Mouse (Mus musculus) hindbrain, embryonic 11.5 days (tissue): ENCODE measurements around the gene Syt9. TPM values are rescaled to one million over a fixed set of nuclear protein-coding genes. Genes with fewer than 3 reads are reported as not detected.
"Not testable (repeated sequence)": the region's sequence is repeated elsewhere in the genome, so short reads cannot be mapped to it uniquely, and the experiment has no call there.

Experiments used
- ATAC-seq: fragments of 200-750 bp; cut with Nextera tagmentation; 2 replicates; pipeline ENCODE4 v1.8.0; 2017; ENCODE audit warnings: mild to moderate bottlenecking, moderate TSS enrichment, moderate library complexity; ENCODE audit not compliant: low FRiP score
- DNase-seq: peaks from one replicate; pipeline ENCODE4 v3.0.0-alpha.2; 2015; ENCODE audit warnings: low spot score
- H3K27ac ChIP-seq: fragments of 300-500 bp; sonication (generic); 2 replicates; pipeline ENCODE4 v1.5.1; 2014; ENCODE audit warnings: mild to moderate bottlenecking, low read depth, low read length
- H3K27me3 ChIP-seq: fragments of 300-500 bp; sonication (generic); 2 replicates; pipeline ENCODE4 v1.6.1; 2014; ENCODE audit warnings: mild to moderate bottlenecking, low read length, moderate library complexity, mixed read lengths; ENCODE audit not compliant: control insufficient read depth, insufficient read depth
- H3K36me3 ChIP-seq: fragments of 300-500 bp; sonication (generic); 2 replicates; pipeline ENCODE4 v1.6.1; 2014; ENCODE audit warnings: mild to moderate bottlenecking, low read length, moderate library complexity, mixed read lengths; ENCODE audit not compliant: control insufficient read depth, insufficient read depth
- H3K4me1 ChIP-seq: fragments of 300-500 bp; sonication (generic); replicated peaks from 2 replicates; pipeline ENCODE4 v1.6.1; 2014; ENCODE audit warnings: low read length, mixed read lengths; ENCODE audit not compliant: control insufficient read depth, insufficient read depth
- H3K4me2 ChIP-seq: fragments of 300-500 bp; sonication (generic); replicated peaks from 2 replicates; pipeline ENCODE4 v1.6.1; 2014; ENCODE audit warnings: mild to moderate bottlenecking, low read depth, low read length
- H3K4me3 ChIP-seq: fragments of 300-500 bp; sonication (generic); 2 replicates; pipeline ENCODE4 v1.5.1; 2014; ENCODE audit warnings: low read depth, low read length
- H3K9ac ChIP-seq: fragments of 300-500 bp; sonication (generic); 2 replicates; pipeline ENCODE4 v1.6.1; 2014; ENCODE audit warnings: low read depth, low read length
- H3K9me3 ChIP-seq: fragments of 300-500 bp; sonication (generic); 2 replicates; pipeline ENCODE4 v1.6.1; 2016; ENCODE audit warnings: low read length; ENCODE audit not compliant: control insufficient read depth
- WGBS: fragments of 180-500 bp; shearing (Covaris S2); extraction: QIAGEN DNeasy Blood & Tissue Kit; methylation state at CpG from one replicate; pipeline ENCODE4 v1.1.7; 2014; 5-methylcytosine and 5-hydroxymethylcytosine counted together
- polyA plus RNA-seq: library from polyadenylated mRNA; unstranded; fragments of >200 nt; fragmentation: Nextera tagmentation; extraction: Ambion mirVana; gene quantifications from 2 replicates; pipeline ENCODE4 v1.2.1, GENCODE M21; 2014

Gene Syt9
- polyA plus RNA-seq, 1 experiment from 2014 or later: 4.8 TPM

GRCm38 (mm10) chr7:107478979-107479965 lies 108.7 kb downstream of the Syt9 start:
- ATAC-seq (no peak), DNase-seq (no peak)
- 56% methylated on average over 7 of the region's 7 CpGs for WGBS

GRCm38 (mm10) chr7:107485709-107486108 lies 115.2 kb downstream of the Syt9 start:
- H3K4me1 ChIP-seq, H3K4me2 ChIP-seq, H3K36me3 ChIP-seq, H3K4me3 ChIP-seq, H3K27me3 ChIP-seq, H3K27ac ChIP-seq, H3K9me3 ChIP-seq, H3K9ac ChIP-seq, DNase-seq, ATAC-seq: not testable (repeated sequence)
- 96% methylated on average over 2 of the region's 2 CpGs for WGBS

More at GRCm38 (mm10) chr7:107478979-107479965, 108.7 kb downstream of the Syt9 start:
- Histone ChIP-seq H3K4me2 (no peak overlapping the region), H3K4me3 (no peak overlapping the region), H3K36me3 (no peaks in the 10 kb centered on the region), H3K27ac (no peak overlapping the region), H3K9ac (no peak overlapping the region), H3K4me1 (no peaks in the 10 kb centered on the region), H3K27me3 (no peaks in the 10 kb centered on the region), H3K9me3 (no peaks in the 10 kb centered on the region)

DNA sequence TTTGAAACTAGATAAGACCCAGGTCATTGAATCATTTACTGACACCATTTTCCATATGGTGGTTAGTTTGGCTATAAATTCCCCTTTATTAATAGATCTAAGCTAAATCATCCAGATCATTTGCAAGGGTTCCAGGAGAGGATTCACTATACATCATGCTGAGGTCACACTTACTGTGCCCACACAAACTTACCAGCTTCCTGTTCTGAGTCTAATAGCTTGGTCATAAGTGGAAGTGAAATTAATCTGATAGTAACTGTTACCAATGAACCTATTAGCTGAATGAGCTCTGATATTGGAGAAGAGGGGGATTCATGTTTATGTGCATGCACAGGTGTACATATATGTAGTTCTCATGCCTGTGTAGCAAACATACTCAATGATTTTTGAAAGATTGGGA lies 124.9 kb downstream of the Syt9 start:
- Histone ChIP-seq H3K4me3 (no peak overlapping the region), H3K36me3 (no peaks in the 10 kb centered on the region), H3K27ac (no peak overlapping the region), H3K4me2 (no peak overlapping the region), H3K27me3 (no peaks in the 10 kb centered on the region), H3K4me1 (no peaks in the 10 kb centered on the region), H3K9me3 (no peaks in the 10 kb centered on the region), H3K9ac (no peak overlapping the region)
- no peak for DNase-seq
- ATAC-seq: no peak

GRCm38 (mm10) chr7:107496923-107497322 lies 126.4 kb downstream of the Syt9 start:
- Histone ChIP-seq H3K4me1 (no peaks in the 10 kb centered on the region), H3K27ac (no peak overlapping the region), H3K9me3 (no peaks in the 10 kb centered on the region), H3K27me3 (no peaks in the 10 kb centered on the region), H3K9ac (no peak overlapping the region), H3K4me3 (no peak overlapping the region), H3K36me3 (no peaks in the 10 kb centered on the region), H3K4me2 (no peak overlapping the region)
- no peak for DNase-seq
- WGBS: 85% methylated on average over 7 of the region's 7 CpGs
- no peak for ATAC-seq

DNA sequence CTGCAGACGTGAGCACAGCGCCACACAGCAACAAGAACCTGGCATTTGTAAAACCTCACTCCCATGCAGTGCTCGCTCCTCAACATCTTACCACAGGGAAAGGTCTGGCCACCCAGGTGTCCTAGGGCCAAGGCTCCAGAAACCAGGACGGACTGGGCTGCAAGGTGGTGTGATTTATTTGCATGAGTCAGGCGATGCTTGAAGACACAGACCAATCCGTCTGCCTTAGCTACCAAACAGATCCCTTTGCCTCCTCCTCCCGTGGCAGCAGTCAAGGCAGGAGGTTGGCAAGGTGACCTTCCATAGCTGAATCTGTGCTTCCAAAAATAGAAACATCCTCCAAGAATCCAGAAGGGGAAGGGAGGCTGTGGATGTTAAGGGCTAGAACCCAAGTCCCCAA lies 130.1 kb downstream of the Syt9 start:
- DNase-seq: no peak
- no peak for ATAC-seq
- 84% methylated on average over 7 of the region's 7 CpGs for WGBS
- Histone ChIP-seq H3K27ac (no peak overlapping the region), H3K9me3 (no peaks in the 10 kb centered on the region), H3K4me3 (no peak overlapping the region), H3K27me3 (no peaks in the 10 kb centered on the region), H3K9ac (no peak overlapping the region), H3K36me3 (no peaks in the 10 kb centered on the region), H3K4me2 (no peak overlapping the region), H3K4me1 (no peaks in the 10 kb centered on the region)

- Histone ChIP-seq H3K9me3 (no peaks in the 10 kb centered on the region), H3K27ac (no peak overlapping the region), H3K36me3 (no peaks in the 10 kb centered on the region), H3K9ac (no peak overlapping the region), H3K4me1 (no peaks in the 10 kb centered on the region), H3K4me2 (no peak overlapping the region), H3K27me3 (no peaks in the 10 kb centered on the region), H3K4me3 (no peak overlapping the region)
- whole genome bisulfite sequencing: 70% methylated on average over 5 of the region's 5 CpGs
- ATAC-seq (no peak), DNase-seq (no peak)
Measured at GRCm38 (mm10) chr7:107504761-107505712, 134.5 kb downstream of the Syt9 start.

- Histone ChIP-seq H3K4me1 (no peaks in the 10 kb centered on the region), H3K9ac (no peak overlapping the region), H3K9me3 (no peaks in the 10 kb centered on the region), H3K36me3 (no peaks in the 10 kb centered on the region), H3K4me3 (no peak overlapping the region), H3K27ac (no peak overlapping the region), H3K27me3 (no peaks in the 10 kb centered on the region), H3K4me2 (no peak overlapping the region)
- 89% methylated on average over 3 of the region's 3 CpGs for WGBS
- DNase-seq (no peak), ATAC-seq (no peak)
Measured at GRCm38 (mm10) chr7:107507920-107508319, 137.4 kb downstream of the Syt9 start.

DNA sequence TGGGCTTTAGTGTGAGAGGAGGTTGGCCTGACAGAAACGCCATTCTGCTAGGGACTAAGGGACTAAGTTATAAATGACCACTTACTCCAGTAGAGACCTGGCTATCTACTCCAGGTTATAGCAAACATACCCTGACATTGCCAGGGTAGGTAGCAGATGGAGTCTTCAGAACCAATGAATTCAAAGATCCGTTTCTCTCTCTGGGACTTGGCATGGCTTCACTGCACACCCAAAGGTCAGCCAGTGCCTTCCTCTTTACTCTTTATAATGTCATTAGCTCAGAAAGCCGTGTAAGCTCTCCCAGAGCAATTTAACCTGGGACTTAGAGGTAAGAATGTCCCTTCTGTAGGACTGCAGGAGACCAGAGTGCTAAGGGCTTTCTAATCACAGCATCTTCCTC lies 139.2 kb downstream of the Syt9 start:
- H3K9ac ChIP-seq: no peak overlapping the region
- H3K27ac ChIP-seq: no peak overlapping the region
- H3K36me3 ChIP-seq: no peaks in the 10 kb centered on the region
- DNase-seq: no peak
- ATAC-seq: no peak
- H3K4me3 ChIP-seq: no peak overlapping the region
- WGBS: 80% methylated on average over 3 of the region's 3 CpGs
- no peak overlapping the region for H3K4me2 ChIP-seq
- H3K27me3 ChIP-seq: no peaks in the 10 kb centered on the region
- H3K9me3 ChIP-seq: no peaks in the 10 kb centered on the region
- H3K4me1 ChIP-seq: no peaks in the 10 kb centered on the region
